Mouse (Mus musculus) adrenal gland, postnatal 14 days (tissue): Measurements from ENCODE around the gene Zbtb11. TPM values are rescaled to one million over a fixed set of nuclear protein-coding genes. Genes with fewer than 3 reads are reported as not detected.
"Not testable (repeated sequence)": the region's sequence is repeated elsewhere in the genome, so short reads cannot be mapped to it uniquely, and the experiment has no call there.

Experiments used
- DNase-seq: peaks from one replicate; pipeline ENCODE4 v3.0.0; 2021; ENCODE audit warnings: mixed read lengths
- total RNA-seq: library from RNA; stranded (reverse); gene quantifications from 2 replicates; pipeline ENCODE4 v1.2.3, GENCODE M21; 2021

The Zbtb11 gene
- total RNA-seq, 1 experiment from 2014 or later, result 19.9 TPM

DNA sequence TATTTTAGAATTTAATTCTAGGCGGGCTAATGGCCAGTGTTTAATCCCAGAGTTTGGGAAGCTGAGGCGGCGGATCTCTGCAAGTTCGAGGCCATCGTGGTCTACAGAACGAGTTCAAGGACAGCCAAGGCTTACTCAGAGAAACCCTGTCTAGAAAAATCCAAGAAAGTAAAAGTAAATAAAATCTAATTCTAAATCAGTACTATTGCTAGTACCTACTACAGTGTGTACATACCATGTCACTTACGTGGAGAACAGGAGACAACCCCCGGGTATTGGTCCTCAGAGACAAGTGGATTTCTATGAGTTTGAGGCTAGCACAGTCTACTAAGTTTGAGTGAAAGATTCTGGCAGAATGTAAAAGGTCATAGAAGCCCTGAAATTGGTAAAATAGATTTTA lies 64.4 kb downstream of the Zbtb11 start:
- no peak for DNase-seq

DNA sequence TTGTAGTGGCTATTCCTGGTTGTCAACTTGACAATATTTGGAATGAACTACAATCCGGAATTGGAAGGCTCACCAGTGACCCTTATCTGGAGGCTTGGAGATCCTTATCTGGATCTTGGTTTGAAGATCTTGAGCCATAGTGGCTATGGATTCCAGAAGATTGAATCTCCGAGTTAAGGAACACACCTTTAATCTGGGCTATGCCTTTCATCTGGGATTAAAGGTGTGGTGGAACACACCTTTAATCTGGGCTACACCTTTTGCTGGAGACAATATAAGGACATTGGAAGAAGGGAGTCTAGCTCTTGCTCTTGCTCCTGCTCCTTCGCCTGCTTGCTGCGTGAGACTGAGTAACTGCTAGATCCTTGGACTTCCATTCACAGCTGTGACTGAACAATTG lies 74.4 kb downstream of the Zbtb11 start, which contains the start of gene Senp7:
Gene Senp7, plus strand, starts transcription at position 301 of the 400 bp plus-strand sequence.
- not testable (repeated sequence) for DNase-seq

DNA sequence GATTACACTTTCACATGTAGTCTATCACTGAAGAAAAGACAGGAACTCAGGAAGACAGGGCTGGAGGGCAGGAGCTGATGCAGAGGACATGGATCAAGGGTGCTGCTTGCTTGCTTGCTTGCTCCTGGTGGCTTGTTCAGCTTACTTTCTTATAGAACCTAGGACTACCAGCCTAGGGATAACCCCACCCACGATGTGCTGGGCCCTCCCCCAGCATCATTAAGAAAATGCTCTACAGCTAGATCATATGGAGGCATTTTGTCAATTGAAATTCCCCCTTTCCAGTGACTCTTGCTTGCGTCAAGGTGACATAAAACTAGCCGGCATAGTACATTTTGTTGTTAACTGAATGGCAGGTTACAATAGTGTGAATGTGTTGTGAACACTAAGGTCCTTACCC lies 82.2 kb downstream of the Zbtb11 start:
- DNase-seq, result no peak

DNA sequence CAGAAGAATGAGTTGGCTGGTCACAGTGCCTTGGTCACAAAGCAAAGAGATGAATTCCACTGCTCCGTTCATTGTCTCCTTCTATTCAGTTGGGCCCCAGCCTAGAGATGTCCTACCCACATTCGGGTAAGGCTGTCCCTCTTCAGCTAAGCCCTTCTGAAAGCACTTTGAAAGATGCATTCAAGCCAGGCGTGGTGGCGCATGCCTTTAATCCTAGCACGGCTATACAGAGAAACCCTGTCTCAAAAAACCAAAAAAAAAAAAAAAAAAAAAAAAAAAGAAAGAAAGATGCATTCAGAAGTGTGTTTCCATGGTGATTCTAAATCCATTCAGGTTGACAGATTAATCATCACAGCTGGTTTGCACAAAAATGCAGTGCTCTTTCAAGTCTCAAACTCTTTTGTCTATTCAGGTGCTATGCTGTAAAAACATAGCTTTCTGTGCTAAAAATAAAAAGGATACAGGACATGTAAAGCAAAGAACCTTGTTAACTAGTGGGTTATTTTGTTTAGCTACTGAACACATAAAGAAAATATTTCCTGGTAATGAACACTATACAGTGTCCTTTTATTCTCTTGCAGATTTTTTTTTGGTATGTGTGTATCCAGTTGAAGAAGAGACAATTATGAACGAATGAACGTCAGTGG lies 83.4 kb downstream of the Zbtb11 start:
- DNase-seq, result no peak

DNA sequence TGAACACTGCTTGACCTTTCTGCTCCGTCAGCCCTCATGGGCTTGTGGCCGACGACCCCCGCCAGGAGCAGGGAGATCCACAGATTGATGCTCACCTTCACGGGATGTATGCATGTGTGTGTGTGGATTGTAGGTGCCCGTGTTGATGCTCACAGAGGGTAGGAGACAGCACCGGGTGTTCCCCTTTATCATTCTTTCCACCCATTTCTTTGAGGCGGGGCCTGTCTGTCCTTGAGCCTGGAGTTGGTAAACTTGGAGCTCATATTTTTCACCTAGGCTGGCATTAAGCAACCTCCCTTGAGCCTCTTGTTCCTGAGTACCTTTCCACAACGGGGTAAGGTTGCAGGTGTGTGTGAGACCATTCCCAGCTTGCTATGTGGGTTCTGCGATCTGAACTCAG lies 84.5 kb downstream of the Zbtb11 start:
- no peak for DNase-seq

Other genes starting within 250 kb of the Zbtb11 start
- 8.6 and 9.9 TPM in 2 replicates for gene Nfkbiz, start 135.0 kb upstream of the Zbtb11 start, total RNA-seq
- 1.6 and 2.6 TPM in 2 replicates for gene Nxpe3, start 78.6 kb upstream of the Zbtb11 start, total RNA-seq
- gene Cep97, start 39.0 kb upstream of the Zbtb11 start, total RNA-seq, result 8.4 and 11.1 TPM in 2 replicates
- gene Rpl24, start 7.6 kb upstream of the Zbtb11 start, total RNA-seq, result 762 and 869 TPM in 2 replicates
- 89.7 and 90.7 TPM in 2 replicates for gene Pcnp, start 55.9 kb downstream of the Zbtb11 start, total RNA-seq
- 22.4 and 23.3 TPM in 2 replicates for gene Trmt10c, start 63.9 kb downstream of the Zbtb11 start, total RNA-seq
- gene Senp7, start 74.5 kb downstream of the Zbtb11 start, total RNA-seq, result 22.5 and 25.9 TPM in 2 replicates
- 0.37 and 0.41 TPM in 2 replicates for gene Impg2, start 230.4 kb downstream of the Zbtb11 start, total RNA-seq